Mouse (Mus musculus): ENCODE data around the gene P3h3. TPM values are rescaled to one million over a fixed set of nuclear protein-coding genes. Genes with fewer than 3 reads are reported as not detected.

P3h3 gene
- 143 and 182 TPM in 2 replicates for polyA plus RNA-seq (2012; rRNA removed)

GRCm38 (mm10) chr6:124856916-124857839 is at the start of gene P3h3:
Gene P3h3 (minus strand): TSS chr6:124857752.

GRCm38 (mm10) chr6:124887986-124888385 is 30.4 kb upstream of the P3h3 start, which contains the start of gene Cd4:
Gene Cd4 (minus strand): TSS chr6:124888221.

GRCm38 (mm10) chr6:124863658-124864298 is 6.2 kb upstream of the P3h3 start, which contains the start of gene Gpr162:
Gene Gpr162 (minus strand): TSS chr6:124863983.

DNA sequence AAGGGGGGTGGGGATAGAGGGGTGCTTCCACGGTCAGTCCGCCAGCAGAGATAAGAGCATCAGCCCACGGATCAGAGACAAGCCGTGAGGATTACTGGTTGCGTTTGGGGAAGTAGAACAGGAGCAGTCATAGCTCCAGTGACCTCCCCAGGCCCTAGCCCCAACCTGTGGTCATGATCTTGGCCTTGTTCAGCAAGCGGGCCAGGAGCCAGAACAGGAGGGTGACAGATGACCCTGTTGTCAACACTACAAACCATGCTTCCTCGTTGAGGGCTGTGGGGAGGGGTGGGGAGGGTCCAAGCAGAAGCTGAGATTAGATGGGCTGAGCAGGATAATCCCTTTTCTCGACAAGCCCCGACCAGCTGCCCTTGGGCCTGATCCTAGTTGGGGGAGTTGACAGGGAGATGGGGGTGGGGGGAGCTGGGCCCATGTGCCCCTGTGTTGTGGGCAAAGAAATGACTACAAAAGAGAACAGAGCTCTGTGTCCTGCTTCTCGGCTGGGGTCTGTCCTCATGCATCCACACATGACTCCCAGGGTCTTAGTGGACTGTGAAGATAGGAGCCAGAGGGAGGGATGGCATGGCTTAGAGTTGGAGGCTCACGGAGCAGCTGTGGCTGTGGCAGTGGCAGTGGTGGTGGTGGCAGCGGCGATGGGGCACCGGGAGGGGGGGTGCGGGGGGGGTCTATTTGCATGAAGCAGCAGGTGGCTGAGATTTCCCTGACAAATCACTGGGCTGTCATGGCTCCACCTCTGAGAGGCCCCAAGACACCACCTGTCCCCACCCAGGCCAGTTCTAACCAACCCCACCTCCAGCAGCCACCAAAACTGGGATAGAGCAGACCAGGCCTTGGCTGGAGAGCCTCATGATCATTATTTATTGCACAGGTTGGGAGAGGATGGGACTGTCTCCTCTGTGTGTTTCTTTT is 17.0 kb downstream of the P3h3 start, which contains the start of gene Gnb3:
Gene Gnb3, minus strand, starts transcription at position 35 of the 927 bp plus-strand sequence.

GRCm38 (mm10) chr6:124828868-124829798 is 28.4 kb downstream of the P3h3 start, which contains the start of the genes Usp5 and Cdca3:
Gene Usp5 (minus strand): TSS chr6:124829484.
Gene Cdca3 (plus strand): TSS chr6:124829547.

DNA sequence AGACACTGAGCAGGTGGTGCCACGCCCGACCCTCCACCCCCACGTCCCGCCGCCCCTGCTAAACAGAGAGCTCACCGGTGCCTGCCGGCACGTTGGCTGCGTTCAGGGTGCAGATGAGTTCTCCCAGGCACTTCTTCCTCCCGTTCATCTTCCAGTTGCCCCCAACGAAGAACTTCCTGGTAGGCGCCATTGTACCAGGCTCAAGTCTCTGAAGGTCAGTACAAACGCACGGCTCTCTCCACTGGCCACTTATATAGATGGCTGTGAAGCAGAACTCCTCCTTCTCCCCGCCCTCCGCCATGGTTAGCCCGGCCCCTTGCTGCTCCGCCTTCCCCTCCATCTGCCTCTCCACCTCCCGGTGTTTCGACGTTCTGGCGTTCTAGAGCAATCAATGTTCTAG is 43.6 kb downstream of the P3h3 start, which contains the start of gene Tpi1:
Gene Tpi1, minus strand, starts transcription at position 364 of the 400 bp plus-strand sequence.

DNA sequence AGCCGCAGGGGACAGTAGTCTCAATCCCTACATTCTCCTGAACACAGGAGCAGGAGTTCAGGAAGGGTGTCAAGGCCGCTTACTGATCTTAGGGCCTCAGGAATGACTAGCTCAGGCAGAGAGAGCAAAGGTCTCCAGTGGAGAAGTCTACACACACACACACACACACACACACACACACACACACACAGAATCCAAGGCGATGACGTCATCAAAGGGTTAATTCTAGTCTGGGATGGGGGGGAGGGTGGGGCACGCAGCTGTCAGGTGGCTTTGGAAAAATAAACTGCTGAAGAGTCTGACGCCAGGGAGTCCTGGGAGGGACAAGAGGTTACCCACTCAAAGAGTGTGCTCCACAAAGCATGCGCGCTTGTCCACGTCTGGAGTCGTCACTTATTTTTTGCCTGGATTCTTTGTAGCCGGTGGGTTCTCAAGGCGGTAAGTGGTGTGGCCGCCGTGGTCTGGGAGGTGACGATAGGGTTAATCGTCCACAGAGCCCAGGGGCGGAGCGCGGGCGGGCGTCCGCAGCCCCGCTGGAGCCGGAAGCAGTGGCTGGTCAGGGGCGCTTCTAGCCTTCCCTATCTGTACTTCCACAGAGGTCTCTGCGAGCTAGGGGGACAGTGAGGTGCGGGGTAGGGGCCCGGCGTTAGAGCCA is 49.1 kb downstream of the P3h3 start, which contains the start of gene Spsb2:
Gene Spsb2, plus strand, starts transcription at position 304 of the 655 bp plus-strand sequence.

Other genes with a start within 250 kb of the P3h3 start
- gene C1s2, start 221.7 kb downstream of the P3h3 start, polyA plus RNA-seq (2012; rRNA removed): 0.34 and 0.44 TPM in 2 replicates
- 53.8 and 63.1 TPM in 2 replicates for gene Lpcat3, start 194.7 kb downstream of the P3h3 start, polyA plus RNA-seq (2012; rRNA removed)
- gene Emg1, start 145.6 kb downstream of the P3h3 start, polyA plus RNA-seq (2012; rRNA removed): 134 and 145 TPM in 2 replicates
- gene Phb2, start 145.4 kb downstream of the P3h3 start, polyA plus RNA-seq (2012; rRNA removed): 171 and 179 TPM in 2 replicates
- gene Ptpn6, start 119.0 kb downstream of the P3h3 start, polyA plus RNA-seq (2012; rRNA removed): 5.3 and 6.1 TPM in 2 replicates
- gene Grcc10, start 116.4 kb downstream of the P3h3 start, polyA plus RNA-seq (2012; rRNA removed): 499 and 546 TPM in 2 replicates
- not detected in 2 replicates for gene Gm45234, start 101.7 kb downstream of the P3h3 start, polyA plus RNA-seq (2012; rRNA removed)
- 77.8 and 103 TPM in 2 replicates for gene Atn1, start 101.2 kb downstream of the P3h3 start, polyA plus RNA-seq (2012; rRNA removed)
- 56.4 and 62.0 TPM in 2 replicates for gene Eno2, start 88.1 kb downstream of the P3h3 start, polyA plus RNA-seq (2012; rRNA removed)
- gene Lrrc23, start 78.0 kb downstream of the P3h3 start, polyA plus RNA-seq (2012; rRNA removed): 9.0 and 9.4 TPM in 2 replicates
- gene Spsb2, start 49.1 kb downstream of the P3h3 start, polyA plus RNA-seq (2012; rRNA removed): 5.4 and 8.0 TPM in 2 replicates
- 409 and 429 TPM in 2 replicates for gene Tpi1, start 43.5 kb downstream of the P3h3 start, polyA plus RNA-seq (2012; rRNA removed)
- 138 and 145 TPM in 2 replicates for gene Usp5, start 28.3 kb downstream of the P3h3 start, polyA plus RNA-seq (2012; rRNA removed)
- gene Cdca3, start 28.2 kb downstream of the P3h3 start, polyA plus RNA-seq (2012; rRNA removed): 76.7 and 102 TPM in 2 replicates
- gene Gnb3, start 17.5 kb downstream of the P3h3 start, polyA plus RNA-seq (2012; rRNA removed): 2.1 and 2.5 TPM in 2 replicates
- 72.7 and 75.1 TPM in 2 replicates for gene Gpr162, start 6.2 kb upstream of the P3h3 start, polyA plus RNA-seq (2012; rRNA removed)
- gene Cd4, start 30.5 kb upstream of the P3h3 start, polyA plus RNA-seq (2012; rRNA removed): 0.18 and 0.20 TPM in 2 replicates
- gene Lag3, start 54.0 kb upstream of the P3h3 start, polyA plus RNA-seq (2012; rRNA removed): 4.0 and 4.2 TPM in 2 replicates
- gene Ptms, start 62.4 kb upstream of the P3h3 start, polyA plus RNA-seq (2012; rRNA removed): 2,372 and 2,516 TPM in 2 replicates
- 531 and 537 TPM in 2 replicates for gene Mlf2, start 73.6 kb upstream of the P3h3 start, polyA plus RNA-seq (2012; rRNA removed)
- 135 and 153 TPM in 2 replicates for gene Cops7a, start 107.8 kb upstream of the P3h3 start, polyA plus RNA-seq (2012; rRNA removed)
- gene Pianp, start 138.9 kb upstream of the P3h3 start, polyA plus RNA-seq (2012; rRNA removed): 36.3 and 46.5 TPM in 2 replicates
- gene Zfp384, start 151.4 kb upstream of the P3h3 start, polyA plus RNA-seq (2012; rRNA removed): 104 and 109 TPM in 2 replicates
- 150 and 154 TPM in 2 replicates for gene Ing4, start 182.0 kb upstream of the P3h3 start, polyA plus RNA-seq (2012; rRNA removed)
- 33.4 and 35.8 TPM in 2 replicates for gene Acrbp, start 191.9 kb upstream of the P3h3 start, polyA plus RNA-seq (2012; rRNA removed)
- 0.57 and 1.2 TPM in 2 replicates for gene Lpar5, start 210.2 kb upstream of the P3h3 start, polyA plus RNA-seq (2012; rRNA removed)
- gene Chd4, start 238.2 kb upstream of the P3h3 start, polyA plus RNA-seq (2012; rRNA removed): 123 and 129 TPM in 2 replicates

Data from central nervous system, embryonic 14 days (tissue).